Mouse (Mus musculus) lung, adult 2 months (tissue): ENCODE results near the gene Wsb1. TPM values are rescaled to one million over a fixed set of nuclear protein-coding genes. Genes with fewer than 3 reads are reported as not detected.
"Not testable (repeated sequence)": the region's sequence is repeated elsewhere in the genome, so short reads cannot be mapped to it uniquely, and the experiment has no call there.

Source experiments
- DNase-seq: peaks from one replicate; pipeline ENCODE4 v3.0.0; 2022
- H3K4me1 ChIP-seq: fragments of 200-500 bp; 2 replicates; pipeline ENCODE4 v1.6.1; 2011; ENCODE audit warnings: low read length; ENCODE audit not compliant: control insufficient read depth, insufficient read depth
- H3K4me3 ChIP-seq: fragments of 200-500 bp; replicated peaks from 2 replicates; pipeline ENCODE3; 2011; ENCODE audit warnings: low read depth, mild to moderate bottlenecking, control low read depth, low read length; ENCODE audit errors: extremely low read depth
- CTCF ChIP-seq: fragments of 200-500 bp; IDR thresholded peaks from 2 replicates; pipeline ENCODE4 v1.5.1; 2011; ENCODE audit warnings: mild to moderate bottlenecking, low read length, control low read depth; ENCODE audit not compliant: insufficient read depth
- POLR2A ChIP-seq: fragments of 200-500 bp; IDR thresholded peaks from 2 replicates; pipeline ENCODE4 v1.6.1; 2011; ENCODE audit warnings: low read depth, mild to moderate bottlenecking, control low read depth, low read length, borderline replicate concordance; ENCODE audit errors: extremely low read depth
- WGBS: fragments of 180-500 bp; shearing (Covaris S2); methylation state at CpG from one replicate; pipeline ENCODE4 v1.1.7; 2018; 5-methylcytosine and 5-hydroxymethylcytosine counted together
- polyA plus RNA-seq: library from polyadenylated mRNA; depleted of rRNA; stranded (reverse); fragments of >200 nt; gene quantifications from 2 replicates; pipeline ENCODE4 v1.2.3, GENCODE M21; 2012

Gene Wsb1
- polyA plus RNA-seq, 1 experiment = 101 TPM

- no peak for DNase-seq
- no peaks in the 10 kb centered on the region for H3K4me1 ChIP-seq
- 63% methylated on average over 4 of the region's 4 CpGs for WGBS
- TF ChIP-seq POLR2A = no peak
- no peak for TF ChIP-seq CTCF
- no peak overlapping the region for H3K4me3 ChIP-seq
These were observed 19.3 kb upstream of the Wsb1 start for GRCm38 (mm10) chr11:79273757-79274156.

GRCm38 (mm10) chr11:79273039-79273438 lies 18.6 kb upstream of the Wsb1 start:
- TF ChIP-seq CTCF (no peak), POLR2A (no peak)
- no peak overlapping the region for H3K4me3 ChIP-seq
- no peak for DNase-seq
- 66% methylated on average over 4 of the region's 4 CpGs for WGBS
- H3K4me1 ChIP-seq = no peaks in the 10 kb centered on the region

GRCm38 (mm10) chr11:79267171-79267570 lies 12.7 kb upstream of the Wsb1 start:
- H3K4me3 ChIP-seq = no peak overlapping the region
- H3K4me1 ChIP-seq = no peaks in the 10 kb centered on the region
- 23% methylated on average over 1 of the region's 1 CpGs for WGBS
- no peak for TF ChIP-seq POLR2A
- TF ChIP-seq CTCF = no peak
- no peak for DNase-seq

- TF ChIP-seq CTCF (no peak), POLR2A (no peak)
- H3K4me1 ChIP-seq = no peaks in the 10 kb centered on the region
- no peak overlapping the region for H3K4me3 ChIP-seq
- no peak for DNase-seq
- 47% methylated on average over 3 of the region's 3 CpGs for WGBS
These were observed 9.9 kb upstream of the Wsb1 start for GRCm38 (mm10) chr11:79264376-79264775.

- 75% methylated on average over 4 of the region's 4 CpGs for WGBS
- not testable (repeated sequence) for H3K4me3 ChIP-seq, H3K4me1 ChIP-seq, DNase-seq
These were observed 5.7 kb upstream of the Wsb1 start for GRCm38 (mm10) chr11:79260126-79260525.

- TF ChIP-seq CTCF (no peak), POLR2A (no peak)
- no peak for DNase-seq
- WGBS = 69% methylated on average over 6 of the region's 6 CpGs
These were observed 4.3 kb upstream of the Wsb1 start for GRCm38 (mm10) chr11:79258738-79259137.

GRCm38 (mm10) chr11:79253542-79254390 lies 705 bp downstream of the Wsb1 start:
- peak; percentile 69 for DNase-seq
- Histone ChIP-seq H3K4me3 (peak overlapping the region; percentile 89), H3K4me1 (peaks cover 9% of the 10 kb centered on the region)
- WGBS = under 1% methylated on average over 49 of the region's 49 CpGs
- no peak for TF ChIP-seq POLR2A
- no peak for TF ChIP-seq CTCF

More at GRCm38 (mm10) chr11:79258738-79259137, 4.3 kb upstream of the Wsb1 start:
- Histone ChIP-seq H3K4me3 (no peak overlapping the region), H3K4me1 (0 out of 2 replicates have a peak, but pooled peaks cover 2% of the 10 kb centered on the region)

- 1% methylated on average over 6 of the region's 6 CpGs for WGBS
- peaks cover 9% of the 10 kb centered on the region for H3K4me1 ChIP-seq
- peak overlapping the region; percentile 89 for H3K4me3 ChIP-seq
- no peak for DNase-seq
- TF ChIP-seq POLR2A (0 out of 2 replicates have a peak, but pooled peaks have one; percentile 5), CTCF (no peak)
These were observed 1.5 kb downstream of the Wsb1 start for GRCm38 (mm10) chr11:79252881-79253541.

GRCm38 (mm10) chr11:79239024-79239423 lies 15.4 kb downstream of the Wsb1 start:
- H3K4me3 ChIP-seq = no peak overlapping the region
- H3K4me1 ChIP-seq = peaks cover 2% of the 10 kb centered on the region; the same call in 1 of the 2 replicates
- 91% methylated on average over 7 of the region's 7 CpGs for WGBS
- no peak for DNase-seq
- TF ChIP-seq POLR2A (no peak), CTCF (no peak)

- H3K4me1 ChIP-seq = peaks cover 2% of the 10 kb centered on the region; the same call in 1 of the 2 replicates
- WGBS = 13% methylated on average over 1 of the region's 1 CpGs
- no peak overlapping the region for H3K4me3 ChIP-seq
- DNase-seq = no peak
- TF ChIP-seq POLR2A = no peak
- TF ChIP-seq CTCF = no peak
These were observed 16.1 kb downstream of the Wsb1 start for GRCm38 (mm10) chr11:79238398-79238752.
